Mouse (Mus musculus) heart, embryonic 16.5 days (tissue): Measurements from ENCODE around the gene AC131692.1. TPM values are rescaled to one million over a fixed set of nuclear protein-coding genes. Genes with fewer than 3 reads are reported as not detected.
"Not testable (repeated sequence)": the region's sequence is repeated elsewhere in the genome, so short reads cannot be mapped to it uniquely, and the experiment has no call there.

Experiments used
- ATAC-seq: fragments of 200-750 bp; cut with Nextera tagmentation; replicated peaks from 2 replicates; pipeline ENCODE4 v1.8.0; 2017; ENCODE audit warnings: moderate number of reproducible peaks; ENCODE audit not compliant: insufficient read depth, low FRiP score; ENCODE audit errors: extremely low read depth
- H3K27ac ChIP-seq: fragments of 300-500 bp; sonication (generic); 2 replicates; pipeline ENCODE4 v1.5.1; 2014; ENCODE audit warnings: mild to moderate bottlenecking, low read length, control low read depth, moderate library complexity
- H3K27me3 ChIP-seq: fragments of 300-500 bp; sonication (generic); 2 replicates; pipeline ENCODE4 v1.6.1; 2014; ENCODE audit warnings: low read length, mixed read lengths; ENCODE audit not compliant: control insufficient read depth, insufficient read depth
- H3K36me3 ChIP-seq: fragments of 300-500 bp; sonication (generic); 2 replicates; pipeline ENCODE4 v1.6.1; 2014; ENCODE audit not compliant: control insufficient read depth, insufficient read depth
- H3K4me1 ChIP-seq: fragments of 300-500 bp; sonication (generic); 2 replicates; pipeline ENCODE4 v1.6.1; 2014; ENCODE audit warnings: low read length, mixed read lengths; ENCODE audit not compliant: control insufficient read depth, insufficient read depth
- H3K4me2 ChIP-seq: fragments of 300-500 bp; sonication (generic); 2 replicates; pipeline ENCODE4 v1.6.1; 2014; ENCODE audit warnings: low read depth, mild to moderate bottlenecking, control low read depth, low read length
- H3K4me3 ChIP-seq: fragments of 300-500 bp; sonication (generic); 2 replicates; pipeline ENCODE4 v1.5.1; 2014; ENCODE audit warnings: mild to moderate bottlenecking, control low read depth, low read length
- H3K9ac ChIP-seq: fragments of 300-500 bp; sonication (generic); 2 replicates; pipeline ENCODE4 v1.6.1; 2014; ENCODE audit warnings: low read length, control low read depth
- H3K9me3 ChIP-seq: fragments of 300-500 bp; sonication (generic); replicated peaks from 2 replicates; pipeline ENCODE4 v1.6.1; 2016; ENCODE audit warnings: low read length; ENCODE audit not compliant: control insufficient read depth
- WGBS: fragments of 180-500 bp; shearing (Covaris S2); extraction: QIAGEN DNeasy Blood & Tissue Kit; methylation state at CpG from one replicate; pipeline ENCODE4 v1.1.7; 2014; 5-methylcytosine and 5-hydroxymethylcytosine counted together
- microRNA-seq: library from miRNA; unstranded; fragments of <30 nt; microRNA quantifications from one replicate; pipeline ENCODE4, GENCODE M21; 2017
- polyA plus RNA-seq: library from polyadenylated mRNA; unstranded; fragments of >200 nt; fragmentation: Nextera tagmentation; extraction: Ambion mirVana; gene quantifications from 2 replicates; pipeline ENCODE4 v1.2.1, GENCODE M21; 2015

AC131692.1 gene
- polyA plus RNA-seq, 1 experiment from 2014 or later = 0.30 TPM

DNA sequence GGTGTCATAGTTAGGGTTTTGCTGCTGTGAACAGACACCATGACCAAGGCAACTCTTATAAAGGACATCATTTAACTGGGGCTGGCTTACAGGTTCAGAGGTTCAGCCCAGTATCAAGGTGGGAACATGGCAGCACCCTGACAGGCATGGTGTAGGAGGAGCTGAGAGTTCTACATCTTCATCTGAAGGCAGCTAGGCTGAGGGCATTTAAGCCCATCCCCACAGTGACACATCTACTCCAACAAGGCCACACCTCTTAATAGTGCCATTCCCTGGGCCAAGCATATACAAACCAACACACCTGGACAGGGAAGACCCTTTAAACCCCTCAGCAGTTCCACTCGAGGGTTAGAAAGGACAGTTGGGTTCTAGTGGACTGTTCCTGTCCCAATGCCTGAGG lies 39.0 kb downstream of the AC131692.1 start:
- 42% methylated on average over 1 of the region's 1 CpGs for WGBS
- H3K4me1 ChIP-seq, H3K27ac ChIP-seq, H3K27me3 ChIP-seq, ATAC-seq, H3K36me3 ChIP-seq, H3K9me3 ChIP-seq, H3K4me2 ChIP-seq, H3K9ac ChIP-seq, H3K4me3 ChIP-seq: not testable (repeated sequence)

DNA sequence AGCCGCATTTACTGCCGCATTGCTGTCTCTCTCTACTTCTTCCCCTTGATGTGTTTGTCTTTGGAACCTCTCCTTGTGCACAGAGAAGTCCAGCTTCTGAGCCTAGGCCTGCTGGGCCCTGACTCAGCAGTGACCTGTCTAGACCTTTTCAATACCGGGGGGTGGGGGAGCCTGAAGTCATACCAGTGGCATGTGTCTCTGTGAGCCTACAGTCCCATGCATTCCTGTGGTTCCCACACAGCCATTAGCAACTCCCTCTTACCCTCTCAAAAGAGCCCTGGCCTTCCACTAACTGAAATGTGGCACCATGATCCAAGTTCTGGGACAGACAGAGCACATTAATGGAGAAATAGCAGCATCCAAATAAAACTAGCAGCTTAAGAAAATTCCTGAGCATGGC lies 42.2 kb downstream of the AC131692.1 start:
- no peak for ATAC-seq
- 77% methylated on average over 3 of the region's 3 CpGs for WGBS
- Histone ChIP-seq H3K36me3 (no peaks in the 10 kb centered on the region), H3K4me3 (no peak overlapping the region), H3K9me3 (no peaks in the 10 kb centered on the region), H3K27me3 (no peaks in the 10 kb centered on the region), H3K4me1 (peaks cover 6% of the 10 kb centered on the region; the same call in 1 of the 2 replicates), H3K27ac (no peak overlapping the region), H3K4me2 (no peak overlapping the region), H3K9ac (no peak overlapping the region)

DNA sequence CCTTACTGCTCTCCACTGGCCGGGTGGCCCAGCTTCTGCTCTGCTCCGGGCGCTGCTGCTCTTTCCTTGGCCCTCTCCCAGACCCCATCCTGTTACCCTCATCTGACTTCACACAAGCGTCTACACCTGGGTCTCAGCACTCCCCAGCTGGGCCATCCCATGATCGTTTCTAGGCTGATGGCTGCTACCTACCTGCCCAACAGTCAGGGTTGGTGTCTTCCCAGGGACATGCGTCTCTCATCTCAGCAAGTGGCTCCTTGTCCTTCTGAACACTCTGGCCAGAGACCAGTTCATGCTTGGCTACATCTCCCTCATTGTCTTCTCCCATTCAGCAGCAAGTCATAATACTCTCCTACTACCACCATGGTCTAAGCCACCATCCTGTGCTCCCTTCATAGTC lies 45.5 kb downstream of the AC131692.1 start:
- Histone ChIP-seq H3K9me3 (0 out of 2 replicates have a peak, but pooled peaks cover 3% of the 10 kb centered on the region), H3K4me3 (no peak overlapping the region), H3K4me1 (peaks cover 6% of the 10 kb centered on the region; the same call in 1 of the 2 replicates), H3K9ac (no peak overlapping the region; the same call in 1 of the 2 replicates), H3K36me3 (no peaks in the 10 kb centered on the region), H3K4me2 (peak overlapping the region; percentile 89), H3K27ac (no peak overlapping the region), H3K27me3 (no peaks in the 10 kb centered on the region)
- no peak for ATAC-seq
- WGBS = 93% methylated on average over 6 of the region's 6 CpGs

DNA sequence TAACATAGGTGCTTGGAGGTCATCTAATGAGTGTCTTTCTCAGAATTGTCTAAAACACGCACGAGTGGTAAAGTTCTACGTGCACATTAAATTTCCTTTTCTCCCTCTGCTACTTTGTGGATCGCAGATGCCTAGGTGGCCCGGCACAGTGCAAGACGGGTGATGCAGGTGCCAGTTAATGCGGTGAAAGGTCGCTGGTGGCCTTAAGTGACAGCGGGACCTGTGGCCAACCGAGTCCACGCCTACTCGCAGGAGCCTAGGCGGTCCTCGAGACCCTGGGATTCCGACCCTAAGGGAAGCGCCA lies 46.1 kb downstream of the AC131692.1 start:
- Histone ChIP-seq H3K27ac (peak overlapping the region; percentile 85), H3K9me3 (0 out of 2 replicates have a peak, but pooled peaks cover 3% of the 10 kb centered on the region), H3K4me2 (peak overlapping the region; percentile 89), H3K36me3 (no peaks in the 10 kb centered on the region), H3K9ac (peak overlapping the region; percentile 86), H3K4me1 (peaks cover 6% of the 10 kb centered on the region; the same call in 1 of the 2 replicates), H3K27me3 (no peaks in the 10 kb centered on the region), H3K4me3 (peak overlapping the region; percentile 76)
- WGBS = 6% methylated on average over 16 of the region's 16 CpGs
- no peak for ATAC-seq

DNA sequence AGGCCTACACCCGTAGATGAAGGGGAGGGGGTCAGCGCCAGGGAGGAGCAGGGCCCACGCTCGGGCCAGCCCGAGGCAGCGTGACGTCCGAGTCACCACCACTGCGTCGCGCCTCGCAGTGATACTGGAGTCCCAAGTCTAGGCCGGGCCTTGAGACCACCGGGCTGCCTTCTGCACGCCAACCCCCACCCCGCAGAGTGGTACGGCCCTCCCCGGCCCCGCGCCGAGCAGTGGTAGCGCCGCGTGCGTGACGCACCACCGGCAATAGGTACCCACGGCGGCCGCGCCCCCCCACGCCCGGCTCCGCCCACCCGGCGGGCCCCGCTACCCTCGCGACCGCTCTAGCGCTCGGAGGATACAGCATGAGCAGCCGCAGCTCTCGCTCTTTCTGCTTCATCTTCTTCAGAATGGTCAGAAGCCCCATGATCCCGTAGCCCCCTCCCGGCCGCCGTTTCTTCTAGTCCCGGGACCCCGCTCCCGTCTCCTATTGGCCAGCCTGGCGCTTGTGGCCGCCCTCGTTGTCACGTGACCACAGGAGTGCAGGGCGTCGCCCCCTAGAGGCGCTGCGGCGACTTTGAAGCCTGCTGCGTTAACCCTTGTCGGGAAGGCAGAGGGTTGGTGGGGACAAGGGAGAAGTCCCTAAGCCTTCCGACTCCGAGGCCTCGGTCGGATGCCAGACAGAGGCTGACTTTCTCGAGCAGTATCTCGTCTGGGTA lies 46.6 kb downstream of the AC131692.1 start, which contains the start of gene Batf2:
Batf2 (plus strand) TSS at position 306 of the 716 bp plus-strand sequence.
- peak; percentile 93 for ATAC-seq
- no peaks in the 10 kb centered on the region for H3K27me3 ChIP-seq
- H3K4me2 ChIP-seq = peak within 1 kb of the TSS; percentile 89
- H3K27ac ChIP-seq = peak within 1 kb of the TSS; percentile 85
- peaks cover 6% of the 10 kb centered on the region; the same call in 1 of the 2 replicates for H3K4me1 ChIP-seq
- under 1% methylated on average over 66 of the region's 68 CpGs for WGBS
- peak within 1 kb of the TSS; percentile 86 for H3K9ac ChIP-seq
- H3K4me3 ChIP-seq = peak within 1 kb of the TSS; percentile 76
- no peaks in the 10 kb centered on the region for H3K36me3 ChIP-seq
- H3K9me3 ChIP-seq = 0 out of 2 replicates have a peak, but pooled peaks cover 3% of the 10 kb centered on the region

DNA sequence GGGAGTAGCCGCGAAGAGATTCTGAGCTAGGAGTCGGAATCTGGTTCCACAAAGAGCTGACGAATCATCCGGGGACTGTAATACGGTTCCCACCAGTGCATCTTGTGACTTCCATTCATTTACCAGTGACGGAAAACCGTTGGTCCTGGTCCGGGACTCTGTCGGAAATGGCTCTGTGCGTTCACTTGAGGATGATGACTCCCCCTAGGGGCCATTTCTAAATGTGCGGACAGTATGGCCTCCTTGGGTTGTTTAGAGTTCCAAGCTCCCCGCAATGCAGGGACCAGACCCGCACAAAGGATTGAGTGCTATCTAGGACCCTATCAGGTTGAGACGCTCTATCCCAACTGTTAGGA lies 47.2 kb downstream of the AC131692.1 start, which contains the start of gene Arl2:
Arl2 (minus strand) TSS at position 155 of the 356 bp plus-strand sequence.
- H3K36me3 ChIP-seq = no peaks in the 10 kb centered on the region
- H3K27ac ChIP-seq = peak within 1 kb of the TSS; percentile 85
- WGBS = under 1% methylated on average over 15 of the region's 15 CpGs
- H3K4me1 ChIP-seq = peaks cover 6% of the 10 kb centered on the region; the same call in 1 of the 2 replicates
- peak within 1 kb of the TSS; percentile 76 for H3K4me3 ChIP-seq
- 0 out of 2 replicates have a peak, but pooled peaks cover 3% of the 10 kb centered on the region for H3K9me3 ChIP-seq
- ATAC-seq = peak; percentile 53
- peak within 1 kb of the TSS; percentile 89 for H3K4me2 ChIP-seq
- peak within 1 kb of the TSS; percentile 86 for H3K9ac ChIP-seq
- H3K27me3 ChIP-seq = no peaks in the 10 kb centered on the region

DNA sequence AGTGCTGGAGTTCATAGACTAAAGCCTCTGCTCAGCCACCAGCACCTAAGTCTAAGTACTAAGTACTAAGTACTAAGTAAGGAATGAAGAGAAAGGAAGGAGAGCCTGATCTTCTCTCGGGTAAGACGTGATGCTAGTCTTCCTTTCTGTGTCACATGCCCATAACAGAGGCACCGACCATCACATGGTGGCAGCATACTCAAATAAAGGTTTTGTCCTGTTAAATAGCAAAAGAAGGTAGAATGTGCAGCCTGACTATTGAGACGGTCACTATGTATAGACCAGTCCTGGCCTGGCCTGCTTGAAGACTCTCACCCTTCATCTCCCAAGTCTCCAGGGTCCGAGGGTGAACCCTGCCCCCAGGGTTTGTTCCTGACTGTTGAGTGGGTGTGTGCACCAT lies 50.6 kb downstream of the AC131692.1 start:
- Histone ChIP-seq H3K4me1 (peaks cover 5% of the 10 kb centered on the region; the same call in 1 of the 2 replicates), H3K9me3 (0 out of 2 replicates have a peak, but pooled peaks cover 3% of the 10 kb centered on the region), H3K4me2 (no peak overlapping the region), H3K27me3 (no peaks in the 10 kb centered on the region), H3K9ac (no peak overlapping the region), H3K27ac (no peak overlapping the region), H3K36me3 (no peaks in the 10 kb centered on the region), H3K4me3 (no peak overlapping the region)
- 61% methylated on average over 5 of the region's 5 CpGs for WGBS
- ATAC-seq = no peak

Small RNA genes lying within 50 kb of the gene (microRNA-seq; reads per million reads assigned to microRNA genes)
- gene Mir6988 = 1.6 reads per million

Other genes with a start within 250 kb of the AC131692.1 start
- gene Frmd8, start 219.1 kb upstream of the AC131692.1 start, polyA plus RNA-seq = 33.6 and 34.8 TPM in 2 replicates
- gene Slc25a45, start 216.6 kb upstream of the AC131692.1 start, polyA plus RNA-seq = 4.6 and 5.0 TPM in 2 replicates
- gene Tigd3, start 200.3 kb upstream of the AC131692.1 start, polyA plus RNA-seq = 1.5 and 1.6 TPM in 2 replicates
- gene Dpf2, start 181.4 kb upstream of the AC131692.1 start, polyA plus RNA-seq = 97.5 and 103 TPM in 2 replicates
- gene Cdc42ep2, start 169.6 kb upstream of the AC131692.1 start, polyA plus RNA-seq = 12.4 and 12.6 TPM in 2 replicates
- gene Pola2, start 130.2 kb upstream of the AC131692.1 start, polyA plus RNA-seq = 48.3 and 55.2 TPM in 2 replicates
- 0.07 TPM in 1 of 2 replicates, not detected in the other for gene Slc22a20, start 108.3 kb upstream of the AC131692.1 start, polyA plus RNA-seq
- gene Capn1, start 78.5 kb upstream of the AC131692.1 start, polyA plus RNA-seq = 9.5 and 10.0 TPM in 2 replicates
- gene Syvn1, start 47.8 kb upstream of the AC131692.1 start, polyA plus RNA-seq = 15.8 and 18.6 TPM in 2 replicates
- 60.4 and 67.4 TPM in 2 replicates for gene Mrpl49, start 36.6 kb upstream of the AC131692.1 start, polyA plus RNA-seq
- 354 and 453 TPM in 2 replicates for gene Fau, start 36.6 kb upstream of the AC131692.1 start, polyA plus RNA-seq
- 21.8 and 24.7 TPM in 2 replicates for gene Znhit2, start 33.2 kb upstream of the AC131692.1 start, polyA plus RNA-seq
- 6.6 and 8.7 TPM in 2 replicates for gene Tm7sf2, start 26.0 kb upstream of the AC131692.1 start, polyA plus RNA-seq
- gene Vps51, start 17.2 kb upstream of the AC131692.1 start, polyA plus RNA-seq = 49.0 and 50.7 TPM in 2 replicates
- not detected in 2 replicates for gene Tmem262, start 14.4 kb upstream of the AC131692.1 start, polyA plus RNA-seq
- 0.56 and 1.3 TPM in 2 replicates for gene Gm28374, start 12.2 kb upstream of the AC131692.1 start, polyA plus RNA-seq
- gene Zfpl1, start 9.5 kb upstream of the AC131692.1 start, polyA plus RNA-seq = 46.1 and 48.1 TPM in 2 replicates
- 26.9 and 28.1 TPM in 2 replicates for gene Cdca5, start 9.4 kb upstream of the AC131692.1 start, polyA plus RNA-seq
- gene Naaladl1, start 11.4 kb downstream of the AC131692.1 start, polyA plus RNA-seq = 0.27 and 3.9 TPM in 2 replicates
- 32.3 and 33.9 TPM in 2 replicates for gene Sac3d1, start 24.2 kb downstream of the AC131692.1 start, polyA plus RNA-seq
- gene Snx15, start 33.9 kb downstream of the AC131692.1 start, polyA plus RNA-seq = 20.5 and 25.1 TPM in 2 replicates
- 0.11 TPM in 1 of 2 replicates, not detected in the other for gene Batf2, start 46.6 kb downstream of the AC131692.1 start, polyA plus RNA-seq
- 77.2 and 84.5 TPM in 2 replicates for gene Arl2, start 47.1 kb downstream of the AC131692.1 start, polyA plus RNA-seq
- gene Majin, start 90.0 kb downstream of the AC131692.1 start, polyA plus RNA-seq = not detected in 2 replicates
- gene Gpha2, start 132.0 kb downstream of the AC131692.1 start, polyA plus RNA-seq = 0.25 TPM in 1 of 2 replicates, not detected in the other
- 22.6 and 23.4 TPM in 2 replicates for gene Ppp2r5b, start 141.5 kb downstream of the AC131692.1 start, polyA plus RNA-seq
- gene Atg2a, start 147.2 kb downstream of the AC131692.1 start, polyA plus RNA-seq = 8.0 and 8.9 TPM in 2 replicates
- gene Ehd1, start 182.3 kb downstream of the AC131692.1 start, polyA plus RNA-seq = 63.7 and 73.2 TPM in 2 replicates
- gene Cdc42bpg, start 212.0 kb downstream of the AC131692.1 start, polyA plus RNA-seq = 0.64 and 0.67 TPM in 2 replicates
- 45.8 and 47.8 TPM in 2 replicates for gene Men1, start 240.6 kb downstream of the AC131692.1 start, polyA plus RNA-seq
- gene Map4k2, start 246.7 kb downstream of the AC131692.1 start, polyA plus RNA-seq = 17.2 and 18.5 TPM in 2 replicates